Mouse (Mus musculus): ENCODE results near the gene Ncam2.

Gene Ncam2

GRCm38 (mm10) chr16:81200201-81201071 lies at the start of gene Ncam2:
TSS of gene Ncam2 (plus strand) at chr16:81200697.
- peak; percentile 3 for DNase-seq (ENCODE audit: low read depth, low spot score)

- DNase-seq (ENCODE audit: low read depth, low spot score): no peak
These were observed 29.7 kb upstream of the Ncam2 start for GRCm38 (mm10) chr16:81170828-81171227.

DNA sequence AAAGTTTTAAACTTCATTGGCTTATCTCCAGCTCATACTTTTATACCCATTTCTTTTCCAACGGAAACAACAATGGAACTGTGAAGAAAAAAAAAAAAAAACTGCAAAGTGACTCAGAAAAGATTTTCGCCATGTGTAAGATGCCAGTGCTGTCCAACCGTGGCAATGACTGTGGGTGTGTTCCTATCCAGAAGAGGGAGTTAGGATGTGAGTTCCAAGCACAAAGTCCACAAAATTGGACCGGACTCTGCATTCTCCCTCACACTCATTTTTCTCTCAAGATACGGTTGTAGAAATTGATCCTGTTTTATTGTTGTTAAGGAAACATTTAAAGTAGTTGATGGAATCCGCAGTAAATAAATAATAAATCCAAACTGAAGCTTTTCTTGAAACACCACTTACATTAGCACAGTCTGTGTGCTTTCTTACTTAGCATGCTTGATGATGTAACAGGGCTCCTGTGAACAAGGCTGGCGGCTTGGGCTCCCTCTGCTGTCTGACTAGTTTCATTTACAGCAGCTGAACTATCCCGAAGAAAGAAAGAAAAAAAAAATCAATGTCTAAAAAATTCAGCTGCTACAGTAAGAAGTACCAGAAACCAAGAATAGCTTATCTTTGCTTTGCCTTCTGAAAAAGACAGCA lies 25.1 kb upstream of the Ncam2 start:
- DNase-seq (ENCODE audit: low read depth, low spot score): no peak

GRCm38 (mm10) chr16:81179801-81180200 lies 20.7 kb upstream of the Ncam2 start:
- no peak for DNase-seq (ENCODE audit: low read depth, low spot score)

DNA sequence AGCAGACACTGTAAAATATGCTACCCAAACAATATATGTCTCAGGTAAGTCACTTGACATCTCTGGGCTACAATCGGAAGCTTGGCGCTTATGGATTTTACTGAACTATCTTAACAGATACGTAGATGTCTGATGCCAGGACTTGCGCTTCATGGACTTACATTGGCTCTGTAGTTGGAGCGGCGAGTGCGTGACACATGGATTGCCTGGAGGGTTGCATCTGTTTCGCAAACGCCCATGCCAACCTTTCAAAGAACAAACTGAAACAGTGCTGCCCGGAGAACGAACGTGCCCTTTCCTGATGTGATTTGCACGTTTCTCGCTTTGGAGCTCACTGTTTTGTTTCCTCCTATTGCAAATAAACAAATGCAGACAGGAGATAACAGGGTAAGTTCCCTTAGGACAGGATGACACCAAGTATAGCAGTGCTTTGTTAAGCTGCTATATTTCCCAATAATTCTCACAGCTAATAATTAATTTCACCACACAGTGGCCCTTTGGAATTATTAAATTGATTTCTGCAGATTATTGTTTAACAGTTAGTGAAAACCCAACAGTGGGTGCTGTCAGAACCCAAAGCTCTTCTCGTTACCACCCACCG lies 12.8 kb upstream of the Ncam2 start:
- no peak for DNase-seq (ENCODE audit: low read depth, low spot score)

GRCm38 (mm10) chr16:81191621-81192020 lies 8.9 kb upstream of the Ncam2 start:
- no peak for DNase-seq (ENCODE audit: low read depth, low spot score)

DNA sequence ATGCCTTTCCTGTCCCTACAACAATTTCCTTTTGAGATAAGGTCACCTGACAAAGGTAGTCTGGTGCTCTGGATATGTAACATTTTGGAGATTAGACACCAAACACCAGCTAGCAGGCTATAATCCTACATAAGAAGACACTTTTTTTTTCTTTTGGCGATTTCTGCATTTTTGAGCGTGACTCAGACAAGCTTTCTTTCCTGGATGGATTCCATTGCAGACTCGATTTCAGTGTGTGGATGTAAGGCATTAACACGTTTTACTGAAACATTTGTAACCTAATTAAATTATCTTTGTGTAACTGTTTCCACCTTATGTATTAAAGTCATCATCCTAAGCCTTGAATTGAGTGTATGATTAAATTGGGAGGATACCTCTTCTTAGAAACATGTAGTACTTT lies 7.9 kb upstream of the Ncam2 start:
- DNase-seq (ENCODE audit: low read depth, low spot score): no peak

GRCm38 (mm10) chr16:81199467-81199866 lies 1.0 kb upstream of the Ncam2 start:
- no peak for DNase-seq (ENCODE audit: low read depth, low spot score)

DNA sequence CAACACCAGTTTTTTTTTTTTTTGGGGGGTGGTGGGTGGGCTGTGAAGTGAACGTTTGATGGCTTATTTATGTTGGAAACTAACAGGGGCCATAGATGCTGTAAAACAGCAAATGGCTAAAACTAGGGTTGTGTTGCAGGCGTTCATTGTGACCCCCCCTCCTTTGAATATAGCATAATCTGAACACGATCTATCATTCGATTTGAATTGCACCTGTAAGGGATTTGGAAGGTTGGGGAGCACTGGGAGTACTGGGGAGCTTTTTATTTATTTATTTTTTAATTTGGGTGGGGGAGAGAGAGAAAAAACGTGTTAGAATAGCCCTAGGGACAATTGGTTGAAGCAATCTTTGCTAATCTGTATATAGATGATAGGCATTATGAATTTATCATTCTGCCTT lies 974 bp downstream of the Ncam2 start:
- DNase-seq (ENCODE audit: low read depth, low spot score): no peak

- no peak for DNase-seq (ENCODE audit: low read depth, low spot score)
These were observed 1.5 kb downstream of the Ncam2 start for GRCm38 (mm10) chr16:81201992-81202391.

GRCm38 (mm10) chr16:81202721-81203161 lies 2.2 kb downstream of the Ncam2 start:
- DNase-seq (ENCODE audit: low read depth, low spot score): no peak

DNA sequence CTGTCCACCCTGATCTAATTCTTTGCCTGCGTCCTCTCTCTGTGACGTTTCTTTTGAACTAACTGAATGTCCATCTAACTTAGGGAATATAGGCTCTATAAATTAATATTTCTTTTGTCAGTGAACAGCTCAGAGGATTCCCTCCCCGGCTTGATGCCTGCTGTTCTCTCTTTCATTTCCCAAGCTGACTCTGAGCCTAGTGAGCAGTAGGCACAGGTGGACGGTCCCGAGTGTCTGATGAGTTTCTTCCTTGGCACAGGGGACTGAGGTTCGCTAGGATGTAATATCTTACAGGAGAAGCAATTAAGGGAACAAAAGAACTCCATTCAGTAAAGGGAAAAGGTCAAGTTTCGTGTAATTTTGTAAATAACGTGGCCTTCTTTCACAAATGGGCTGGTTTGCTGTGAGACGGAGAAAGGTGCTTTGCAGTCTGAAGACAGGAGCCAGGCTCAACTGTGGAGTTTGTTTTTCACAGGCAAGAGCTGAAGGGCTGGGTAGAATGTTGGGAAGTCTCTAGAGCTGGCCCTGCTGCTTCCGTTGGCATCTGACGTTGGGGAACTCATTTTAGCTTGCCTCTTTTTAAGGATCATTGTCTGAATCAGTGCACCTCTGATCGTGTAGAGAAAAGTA lies 4.0 kb downstream of the Ncam2 start:
- no peak for DNase-seq (ENCODE audit: low read depth, low spot score)

DNA sequence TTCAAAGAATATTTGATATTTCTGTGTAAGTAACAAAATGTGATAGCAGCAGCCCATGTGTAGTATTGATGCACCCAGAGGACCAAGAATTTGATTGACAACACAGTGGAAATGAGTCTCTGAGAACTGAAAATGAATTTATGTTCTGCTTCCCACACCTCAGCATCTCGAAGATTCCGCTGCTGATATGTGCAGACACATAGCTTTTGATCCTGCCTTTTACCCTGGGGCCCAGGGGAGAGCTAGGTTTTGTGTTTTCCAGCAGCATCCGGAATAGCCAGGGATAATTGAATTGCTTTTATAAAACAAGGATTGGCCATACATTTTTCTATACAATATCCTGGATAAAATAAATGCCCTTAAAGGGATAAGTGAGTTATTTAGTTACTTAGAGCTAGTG lies 20.7 kb downstream of the Ncam2 start:
- no peak for DNase-seq (ENCODE audit: low read depth, low spot score)

- DNase-seq (ENCODE audit: low read depth, low spot score): no peak
These were observed 23.3 kb downstream of the Ncam2 start for GRCm38 (mm10) chr16:81223841-81224240.

DNA sequence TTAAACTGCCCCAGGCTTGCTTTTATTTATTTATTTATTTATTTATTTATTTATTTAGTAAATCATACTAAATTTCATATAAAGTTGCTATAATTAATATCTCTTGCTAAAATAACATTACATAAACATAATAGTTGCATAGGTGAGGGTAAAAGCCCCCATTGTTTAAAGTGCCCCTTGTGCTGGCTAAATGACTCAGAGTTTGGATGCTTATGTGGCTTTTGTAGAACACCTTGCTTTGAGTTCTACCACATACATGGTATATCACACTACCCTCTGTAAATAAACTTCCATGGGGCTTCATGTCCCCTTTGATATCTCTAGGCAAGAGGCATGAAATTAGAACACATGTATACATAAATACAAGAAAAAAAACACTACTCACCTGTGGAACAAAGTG lies 23.8 kb downstream of the Ncam2 start:
- DNase-seq (ENCODE audit: low read depth, low spot score): no peak

DNA sequence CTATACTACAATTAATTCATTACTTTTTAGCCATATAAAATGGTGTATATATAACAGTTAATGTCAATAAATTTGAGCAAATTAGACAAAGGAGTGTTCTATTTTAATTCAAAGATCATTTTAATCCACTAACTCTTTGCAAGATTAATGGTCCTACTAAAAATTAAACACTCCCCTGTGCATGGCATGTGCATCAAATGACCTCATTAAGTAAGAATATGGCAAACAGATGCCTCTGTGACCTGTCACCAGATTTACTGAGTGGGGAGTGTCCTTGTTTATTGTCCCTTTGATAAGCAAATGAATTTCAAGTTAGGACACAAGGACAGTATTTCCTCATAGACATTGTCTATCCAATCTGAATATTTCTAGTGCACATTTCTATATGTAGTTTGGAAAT lies 54.4 kb downstream of the Ncam2 start:
- DNase-seq (ENCODE audit: low read depth, low spot score): no peak

- no peak for DNase-seq (ENCODE audit: low read depth, low spot score)
These were observed 59.9 kb downstream of the Ncam2 start for GRCm38 (mm10) chr16:81260429-81260828.

- no peak for DNase-seq (ENCODE audit: low read depth, low spot score)
These were observed 73.3 kb downstream of the Ncam2 start for GRCm38 (mm10) chr16:81273597-81274360.

GRCm38 (mm10) chr16:81284241-81284640 lies 83.7 kb downstream of the Ncam2 start:
- DNase-seq (ENCODE audit: low read depth, low spot score): no peak

- DNase-seq (ENCODE audit: low read depth, low spot score): no peak
These were observed 84.7 kb downstream of the Ncam2 start for GRCm38 (mm10) chr16:81284859-81285837.
